Mouse (Mus musculus) spleen, postnatal 36 days (tissue): Measurements from ENCODE around the gene Herc4.
A peak's percentile ranks its signal among the peaks of the same experiment; 100 is the strongest.

Experiments used
- DNase-seq, 2 experiments: peaks; one replicate each; pipeline ENCODE4 v3.0.0; 2022; ENCODE audit warnings: low spot score in 2 of 2, mixed read lengths in 1 of 2

The Herc4 gene

GRCm38 (mm10) chr10:63243493-63244054 lies at the start of gene Herc4:
Gene Herc4 (plus strand): TSS chr10:63243810.
- peak; percentile 93 to 94 for DNase-seq

GRCm38 (mm10) chr10:63199008-63199407 lies 44.6 kb upstream of the Herc4 start:
- no peak for DNase-seq

- DNase-seq = no peak
These were observed 42.1 kb upstream of the Herc4 start for GRCm38 (mm10) chr10:63201534-63201933.

GRCm38 (mm10) chr10:63203002-63203401 lies 40.6 kb upstream of the Herc4 start:
- DNase-seq = no peak

GRCm38 (mm10) chr10:63203728-63204127 lies 39.9 kb upstream of the Herc4 start, which contains the start of gene Mypn:
Gene Mypn (minus strand): TSS chr10:63203952.
- no peak for DNase-seq

GRCm38 (mm10) chr10:63208871-63209270 lies 34.7 kb upstream of the Herc4 start:
- DNase-seq = no peak

GRCm38 (mm10) chr10:63221081-63221783 lies 22.4 kb upstream of the Herc4 start:
- DNase-seq = no peak

- DNase-seq = no peak
These were observed 19.3 kb upstream of the Herc4 start for GRCm38 (mm10) chr10:63224341-63224740.

GRCm38 (mm10) chr10:63230266-63230665 lies 13.3 kb upstream of the Herc4 start:
- no peak for DNase-seq

- DNase-seq = no peak
These were observed 12.8 kb upstream of the Herc4 start for GRCm38 (mm10) chr10:63230854-63231253.

GRCm38 (mm10) chr10:63231630-63232029 lies 12.0 kb upstream of the Herc4 start:
- DNase-seq = no peak

GRCm38 (mm10) chr10:63234133-63234532 lies 9.5 kb upstream of the Herc4 start:
- no peak for DNase-seq

- no peak for DNase-seq
These were observed 7.7 kb upstream of the Herc4 start for GRCm38 (mm10) chr10:63235889-63236288.

GRCm38 (mm10) chr10:63236663-63237062 lies 6.9 kb upstream of the Herc4 start:
- DNase-seq = no peak

GRCm38 (mm10) chr10:63237206-63237605 lies 6.4 kb upstream of the Herc4 start:
- DNase-seq = no peak

- DNase-seq = no peak
These were observed 5.5 kb upstream of the Herc4 start for GRCm38 (mm10) chr10:63238090-63238489.

- DNase-seq = no peak
These were observed 3.8 kb upstream of the Herc4 start for GRCm38 (mm10) chr10:63239848-63240247.

- DNase-seq = peak; percentile 67 to 73
These were observed 2.7 kb upstream of the Herc4 start for GRCm38 (mm10) chr10:63240868-63241271.

- DNase-seq = no peak
These were observed 693 bp upstream of the Herc4 start for GRCm38 (mm10) chr10:63242798-63243435.

GRCm38 (mm10) chr10:63244055-63244671 lies 553 bp downstream of the Herc4 start:
- DNase-seq = peak in 1 of 2 experiments; percentile 41

- peak in 1 of 2 experiments; percentile 53 for DNase-seq
These were observed 1.1 kb downstream of the Herc4 start for GRCm38 (mm10) chr10:63244746-63245145.

GRCm38 (mm10) chr10:63245846-63246245 lies 2.2 kb downstream of the Herc4 start:
- no peak for DNase-seq
